Mouse (Mus musculus): ENCODE measurements around the gene Cyp4a30b. TPM values are rescaled to one million over a fixed set of nuclear protein-coding genes. Genes with fewer than 3 reads are reported as not detected.
"Not testable (repeated sequence)": the region's sequence is repeated elsewhere in the genome, so short reads cannot be mapped to it uniquely, and the experiment has no call there.

Gene Cyp4a30b
- polyA plus RNA-seq (2014; fragmentation: Nextera tagmentation; extraction: Ambion mirVana) = not detected in 2 replicates

DNA sequence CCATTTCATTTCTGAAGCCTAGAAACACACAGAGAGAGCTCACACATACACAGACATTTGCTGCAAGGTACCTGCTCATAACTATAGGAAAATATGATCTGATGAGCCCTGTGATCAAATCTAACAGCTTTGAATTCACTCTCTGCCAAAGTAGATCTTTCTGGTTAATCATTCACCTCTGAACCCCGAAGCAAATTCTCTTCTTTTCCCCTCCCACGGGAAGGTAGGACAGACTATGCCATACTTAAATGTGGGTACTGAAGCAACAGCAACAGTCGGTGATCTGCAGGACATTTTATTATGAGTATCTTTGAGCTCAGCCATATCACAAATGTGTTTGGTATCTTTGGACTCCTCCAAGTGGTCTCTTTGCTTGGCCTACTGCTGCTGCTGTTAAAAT is at the start of gene Cyp4a30b:
Cyp4a30b (plus strand) TSS at position 301 of the 400 bp plus-strand sequence.
- Histone ChIP-seq H3K9ac (replicated peaks; ENCODE audit: low read length) (no peak within 1 kb of the TSS), H3K4me2 (ENCODE audit: low read length) (no peak within 1 kb of the TSS), H3K36me3 (ENCODE audit: control insufficient read depth, insufficient read depth, low read length) (no peaks in the 10 kb centered on the region), H3K4me3 (replicated peaks; ENCODE audit: low read depth, low read length) (no peak within 1 kb of the TSS), H3K9me3 (ENCODE audit: control insufficient read depth, low read length) (no peaks in the 10 kb centered on the region), H3K27ac (replicated peaks; ENCODE audit: low read depth, low read length) (no peak within 1 kb of the TSS), H3K27me3 (ENCODE audit: control insufficient read depth, insufficient read depth, low read length) (no peaks in the 10 kb centered on the region), H3K4me1 (ENCODE audit: control insufficient read depth, insufficient read depth, low read length) (no peaks in the 10 kb centered on the region)
- ATAC-seq (ENCODE audit: low FRiP score, low TSS enrichment) (no peak), DNase-seq (no peak)
- 86% methylated on average over 3 of the region's 3 CpGs for WGBS

DNA sequence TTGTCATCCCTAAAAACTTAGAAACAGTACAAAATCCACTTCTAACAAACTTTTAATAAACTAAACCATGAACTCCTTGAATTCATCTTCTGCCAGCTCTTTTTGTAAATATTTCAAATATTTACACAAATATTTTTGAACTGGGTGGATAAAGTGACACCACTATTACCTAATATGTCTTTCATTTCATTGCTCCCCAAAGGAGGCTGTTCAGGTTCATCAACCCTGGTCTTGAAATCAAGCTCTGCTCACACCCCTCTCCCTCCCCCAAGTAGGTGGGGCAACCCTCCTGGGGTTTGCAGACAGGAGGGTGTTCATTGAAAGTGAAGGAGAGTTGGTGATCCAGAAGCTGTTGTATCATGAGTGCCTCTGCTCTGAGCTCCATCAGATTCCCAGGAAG is 41.1 kb upstream of the Cyp4a30b start, which contains the start of gene Cyp4a12b:
Cyp4a12b (plus strand) TSS at position 301 of the 400 bp plus-strand sequence.
- not testable (repeated sequence) for H3K27me3 ChIP-seq (ENCODE audit: control insufficient read depth, insufficient read depth, low read length); H3K36me3 ChIP-seq (ENCODE audit: control insufficient read depth, insufficient read depth, low read length); H3K27ac ChIP-seq (replicated peaks; ENCODE audit: low read depth, low read length); DNase-seq; H3K4me3 ChIP-seq (replicated peaks; ENCODE audit: low read depth, low read length); H3K4me2 ChIP-seq (ENCODE audit: low read length); ATAC-seq (ENCODE audit: low FRiP score, low TSS enrichment); H3K9ac ChIP-seq (replicated peaks; ENCODE audit: low read length); H3K9me3 ChIP-seq (ENCODE audit: control insufficient read depth, low read length); H3K4me1 ChIP-seq (ENCODE audit: control insufficient read depth, insufficient read depth, low read length)

- Histone ChIP-seq H3K27ac (replicated peaks; ENCODE audit: low read depth, low read length) (no peak overlapping the region), H3K4me1 (ENCODE audit: control insufficient read depth, insufficient read depth, low read length) (no peaks in the 10 kb centered on the region), H3K9me3 (ENCODE audit: control insufficient read depth, low read length) (no peaks in the 10 kb centered on the region), H3K4me3 (replicated peaks; ENCODE audit: low read depth, low read length) (no peak overlapping the region), H3K4me2 (ENCODE audit: low read length) (no peak overlapping the region), H3K36me3 (ENCODE audit: control insufficient read depth, insufficient read depth, low read length) (no peaks in the 10 kb centered on the region), H3K27me3 (ENCODE audit: control insufficient read depth, insufficient read depth, low read length) (no peaks in the 10 kb centered on the region), H3K9ac (replicated peaks; ENCODE audit: low read length) (no peak overlapping the region)
- WGBS = 75% methylated on average over 3 of the region's 3 CpGs
- ATAC-seq (ENCODE audit: low FRiP score, low TSS enrichment) (no peak), DNase-seq (no peak)
Observed at GRCm38 (mm10) chr4:115450577-115451137, 1.7 kb upstream of the Cyp4a30b start.

DNA sequence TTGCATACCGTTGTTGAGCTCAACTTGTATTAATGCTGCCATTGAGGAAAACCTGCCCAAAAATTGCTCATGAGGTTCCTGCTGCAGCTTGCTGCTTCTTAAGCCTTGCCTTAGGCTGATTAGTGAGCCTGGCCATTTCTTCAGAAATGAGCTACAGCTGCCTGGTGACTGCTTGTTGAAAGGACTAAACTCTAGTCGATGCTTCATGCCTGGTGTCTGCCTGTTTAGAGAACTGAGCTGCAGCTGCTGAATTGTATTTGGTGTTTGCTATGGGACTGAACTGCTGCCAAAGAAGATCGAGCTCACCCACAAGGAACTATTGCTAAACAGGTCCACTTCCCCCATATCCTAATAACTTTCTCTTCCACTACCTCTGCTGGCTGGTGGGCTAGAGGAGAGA is 21.2 kb downstream of the Cyp4a30b start:
- H3K36me3 ChIP-seq (ENCODE audit: control insufficient read depth, insufficient read depth, low read length); H3K4me1 ChIP-seq (ENCODE audit: control insufficient read depth, insufficient read depth, low read length); H3K4me3 ChIP-seq (replicated peaks; ENCODE audit: low read depth, low read length); ATAC-seq (ENCODE audit: low FRiP score, low TSS enrichment); DNase-seq; H3K4me2 ChIP-seq (ENCODE audit: low read length); H3K27ac ChIP-seq (replicated peaks; ENCODE audit: low read depth, low read length); H3K9ac ChIP-seq (replicated peaks; ENCODE audit: low read length); H3K27me3 ChIP-seq (ENCODE audit: control insufficient read depth, insufficient read depth, low read length); H3K9me3 ChIP-seq (ENCODE audit: control insufficient read depth, low read length): not testable (repeated sequence)
- WGBS = 89% methylated on average over 3 of the region's 3 CpGs

DNA sequence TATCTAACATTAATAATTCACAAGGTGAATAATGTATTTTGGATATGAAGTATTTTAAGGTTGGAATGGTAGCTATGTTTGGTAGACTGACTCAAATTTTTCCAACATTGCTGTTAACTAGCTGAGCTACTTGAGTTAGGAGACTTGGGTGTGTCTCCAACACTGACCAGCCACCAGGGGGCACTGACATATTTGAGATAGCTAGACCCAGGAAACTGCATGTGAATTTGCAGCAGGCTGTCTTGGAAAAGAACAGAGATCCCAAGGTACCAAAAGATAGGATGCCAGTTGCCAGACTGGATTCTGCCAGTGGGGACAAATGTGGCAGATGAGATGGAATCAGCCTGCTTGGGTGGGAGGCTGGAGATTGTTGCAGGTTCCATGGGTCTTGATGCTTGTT is 23.6 kb downstream of the Cyp4a30b start:
- H3K9ac ChIP-seq (replicated peaks; ENCODE audit: low read length); H3K9me3 ChIP-seq (ENCODE audit: control insufficient read depth, low read length); H3K27ac ChIP-seq (replicated peaks; ENCODE audit: low read depth, low read length); H3K4me1 ChIP-seq (ENCODE audit: control insufficient read depth, insufficient read depth, low read length); ATAC-seq (ENCODE audit: low FRiP score, low TSS enrichment); H3K4me3 ChIP-seq (replicated peaks; ENCODE audit: low read depth, low read length); H3K27me3 ChIP-seq (ENCODE audit: control insufficient read depth, insufficient read depth, low read length); H3K4me2 ChIP-seq (ENCODE audit: low read length); H3K36me3 ChIP-seq (ENCODE audit: control insufficient read depth, insufficient read depth, low read length): not testable (repeated sequence)
- peak; percentile 1 for DNase-seq

GRCm38 (mm10) chr4:115481006-115481652 is 28.7 kb downstream of the Cyp4a30b start:
- H3K4me2 ChIP-seq (ENCODE audit: low read length) = no peak overlapping the region
- H3K9me3 ChIP-seq (ENCODE audit: control insufficient read depth, low read length) = no peaks in the 10 kb centered on the region
- H3K36me3 ChIP-seq (ENCODE audit: control insufficient read depth, insufficient read depth, low read length) = no peaks in the 10 kb centered on the region
- H3K9ac ChIP-seq (replicated peaks; ENCODE audit: low read length) = no peak overlapping the region
- H3K4me1 ChIP-seq (ENCODE audit: control insufficient read depth, insufficient read depth, low read length) = no peaks in the 10 kb centered on the region
- WGBS = 76% methylated on average over 6 of the region's 6 CpGs
- H3K27ac ChIP-seq (replicated peaks; ENCODE audit: low read depth, low read length) = no peak overlapping the region
- ATAC-seq (ENCODE audit: low FRiP score, low TSS enrichment) = no peak
- no peaks in the 10 kb centered on the region for H3K27me3 ChIP-seq (ENCODE audit: control insufficient read depth, insufficient read depth, low read length)
- no peak for DNase-seq
- no peak overlapping the region for H3K4me3 ChIP-seq (replicated peaks; ENCODE audit: low read depth, low read length)

DNA sequence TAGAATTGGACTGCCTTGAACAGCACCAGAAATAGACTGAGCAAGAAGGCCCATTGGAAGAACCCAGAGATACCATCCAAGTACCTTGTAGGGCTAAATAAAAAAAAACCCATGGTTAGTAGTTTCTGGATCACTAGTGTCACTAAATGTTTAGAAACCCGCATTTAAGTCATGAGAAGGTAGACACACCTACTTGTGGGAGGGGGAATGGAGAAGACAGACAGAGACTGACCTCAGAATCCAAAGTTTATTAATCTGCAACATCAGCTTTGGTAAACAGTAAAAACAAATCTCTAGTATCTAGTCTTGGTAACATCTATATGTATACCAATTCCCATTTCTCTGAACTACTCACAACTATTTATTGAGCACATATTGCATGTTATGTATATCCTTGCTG is 43.6 kb downstream of the Cyp4a30b start, which contains the start of gene Cyp4a14:
Cyp4a14 (minus strand) TSS at position 142 of the 400 bp plus-strand sequence.
- Histone ChIP-seq H3K27ac (replicated peaks; ENCODE audit: low read depth, low read length) (no peak within 1 kb of the TSS), H3K27me3 (ENCODE audit: control insufficient read depth, insufficient read depth, low read length) (no peaks in the 10 kb centered on the region), H3K4me2 (ENCODE audit: low read length) (no peak within 1 kb of the TSS), H3K36me3 (ENCODE audit: control insufficient read depth, insufficient read depth, low read length) (no peaks in the 10 kb centered on the region), H3K4me3 (replicated peaks; ENCODE audit: low read depth, low read length) (no peak within 1 kb of the TSS), H3K9me3 (ENCODE audit: control insufficient read depth, low read length) (no peaks in the 10 kb centered on the region), H3K9ac (replicated peaks; ENCODE audit: low read length) (no peak within 1 kb of the TSS), H3K4me1 (ENCODE audit: control insufficient read depth, insufficient read depth, low read length) (no peaks in the 10 kb centered on the region)
- no peak for DNase-seq
- WGBS = 91% methylated on average over 1 of the region's 1 CpGs
- no peak for ATAC-seq (ENCODE audit: low FRiP score, low TSS enrichment)

DNA sequence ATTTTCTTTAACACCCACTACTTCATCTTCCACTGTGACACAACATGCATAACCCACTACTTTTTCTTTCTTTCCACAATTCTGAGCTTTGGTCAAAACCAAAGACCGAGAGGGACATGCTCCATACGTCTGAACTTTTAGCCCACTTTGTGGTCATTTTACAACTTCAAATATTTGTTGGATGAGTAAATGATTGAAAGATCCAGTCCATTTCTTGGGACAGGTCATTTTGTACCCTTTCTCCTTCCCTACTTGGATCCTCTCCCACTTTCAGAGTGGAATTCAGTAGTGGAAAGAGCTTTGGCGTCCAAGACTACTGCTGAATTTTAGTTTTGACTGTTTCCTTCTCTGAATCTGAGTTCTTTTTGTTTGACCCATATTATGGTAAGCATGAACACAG is 45.1 kb downstream of the Cyp4a30b start:
- Histone ChIP-seq H3K9ac (replicated peaks; ENCODE audit: low read length) (no peak overlapping the region), H3K36me3 (ENCODE audit: control insufficient read depth, insufficient read depth, low read length) (no peaks in the 10 kb centered on the region), H3K9me3 (ENCODE audit: control insufficient read depth, low read length) (no peaks in the 10 kb centered on the region), H3K4me3 (replicated peaks; ENCODE audit: low read depth, low read length) (no peak overlapping the region), H3K27me3 (ENCODE audit: control insufficient read depth, insufficient read depth, low read length) (no peaks in the 10 kb centered on the region), H3K4me2 (ENCODE audit: low read length) (no peak overlapping the region), H3K27ac (replicated peaks; ENCODE audit: low read depth, low read length) (no peak overlapping the region), H3K4me1 (ENCODE audit: control insufficient read depth, insufficient read depth, low read length) (no peaks in the 10 kb centered on the region)
- ATAC-seq (ENCODE audit: low FRiP score, low TSS enrichment) (no peak), DNase-seq (no peak)
- WGBS = 91% methylated on average over 3 of the region's 3 CpGs

- H3K27me3 ChIP-seq (ENCODE audit: control insufficient read depth, insufficient read depth, low read length); H3K9me3 ChIP-seq (ENCODE audit: control insufficient read depth, low read length); ATAC-seq (ENCODE audit: low FRiP score, low TSS enrichment); H3K36me3 ChIP-seq (ENCODE audit: control insufficient read depth, insufficient read depth, low read length); DNase-seq; H3K4me1 ChIP-seq (ENCODE audit: control insufficient read depth, insufficient read depth, low read length); H3K9ac ChIP-seq (replicated peaks; ENCODE audit: low read length); H3K4me2 ChIP-seq (ENCODE audit: low read length); H3K4me3 ChIP-seq (replicated peaks; ENCODE audit: low read depth, low read length); H3K27ac ChIP-seq (replicated peaks; ENCODE audit: low read depth, low read length): not testable (repeated sequence)
Observed at GRCm38 (mm10) chr4:115513964-115514363, 61.6 kb downstream of the Cyp4a30b start.

Data from midbrain, embryonic 14.5 days (tissue).